Mouse (Mus musculus) bone marrow macrophage, adult 2 months (primary cell): ENCODE results near the gene Babam2.

Experiments used
- CTCF ChIP-seq: IDR thresholded peaks from 2 replicates; pipeline ENCODE4 v1.5.1; 2012; ENCODE audit warnings: low read depth, mild to moderate bottlenecking, low read length, moderate library complexity
- POLR2A ChIP-seq: IDR thresholded peaks from 2 replicates; pipeline ENCODE4 v1.6.1; 2012; ENCODE audit warnings: mild to moderate bottlenecking, low read depth, low read length, borderline replicate concordance

GRCm38 (mm10) chr5:32043996-32044395 is 346.5 kb downstream of the Babam2 start:
- TF ChIP-seq POLR2A: no peak
- no peak for TF ChIP-seq CTCF
